Comparison of ENCODE assay signal across 8 mouse cellular contexts in genomic region chr4:154636721-154637311, GRCm38 (mm10). TPM values are rescaled to one million over a fixed set of nuclear protein-coding genes. Genes with fewer than 3 reads are reported as not detected.
DNase-seq lines count a peak whose midpoint lies in the region; ATAC-seq and TF ChIP-seq lines count a peak whose summit lies in the region.

TSS of gene Prdm16 (minus strand) at chr4:154636873.

- DNase-seq in spleen, adult 2 months (ENCODE audit: low read depth in 1 of 2, low spot score in 2 of 2), result no peak
- DNase-seq in spleen, postnatal 36 days (ENCODE audit: low spot score in 2 of 2), result no peak
- DNase-seq in embryo, embryonic 11.5 days (ENCODE audit: low read depth, low spot score), result peak; percentile 59
- DNase-seq in kidney, postnatal 0 days (ENCODE audit: low spot score), result peak; percentile 47
- peak; percentile 52 for DNase-seq in lung, postnatal 25 days (ENCODE audit: low spot score)
- peak; percentile 71 for DNase-seq in testis, postnatal 14 days (ENCODE audit: low spot score)
- DNase-seq in cerebellum, adult 11-12 months, result no peak

- TF ChIP-seq POLR2A in spleen, adult 2 months (IDR thresholded peaks at IDR 0.05; ENCODE audit: low read depth, low read length), result no peak

- peaks cover 2% of the 10 kb centered on the region; the same call in 1 of the 2 replicates for H3K4me1 ChIP-seq in spleen, adult 2 months (ENCODE audit: control insufficient read depth, insufficient read depth, insufficient read length)
- H3K4me1 ChIP-seq in heart, embryonic 15.5 days (replicated peaks), result peaks cover 23% of the 10 kb centered on the region
- peaks cover 12% of the 10 kb centered on the region; the same call in 1 of the 2 replicates for H3K4me1 ChIP-seq in kidney, postnatal 0 days (replicated peaks; ENCODE audit: insufficient read depth, low read length)

- H3K9ac ChIP-seq in heart, embryonic 15.5 days, result peak within 1 kb of the TSS; percentile 77
- peak within 1 kb of the TSS; percentile 81 for H3K9ac ChIP-seq in kidney, postnatal 0 days (ENCODE audit: low read depth, low read length)

- H3K27ac ChIP-seq in spleen, adult 2 months (ENCODE audit: insufficient read depth, low read length), result no peak within 1 kb of the TSS
- H3K27ac ChIP-seq in heart, embryonic 15.5 days, result peak within 1 kb of the TSS; percentile 92
- H3K27ac ChIP-seq in kidney, postnatal 0 days, result peak within 1 kb of the TSS; percentile 87

- peak; percentile 43 for ATAC-seq in heart, embryonic 15.5 days (replicated peaks; ENCODE audit: insufficient number of reproducible peaks, insufficient read depth, low FRiP score, low read depth)
- peak; percentile 31; the same call in 1 of the 2 replicates for ATAC-seq in kidney, postnatal 0 days (replicated peaks; ENCODE audit: low FRiP score, low read depth)

- H3K27me3 ChIP-seq in spleen, adult 2 months (ENCODE audit: control insufficient read depth, insufficient read depth, low read length), result peaks cover 22% of the 10 kb centered on the region
- peaks cover 74% of the 10 kb centered on the region for H3K27me3 ChIP-seq in heart, embryonic 15.5 days
- peaks cover 74% of the 10 kb centered on the region for H3K27me3 ChIP-seq in kidney, postnatal 0 days (ENCODE audit: insufficient read depth, low read length)

- H3K4me3 ChIP-seq in spleen, adult 2 months (ENCODE audit: extremely low read depth, insufficient read depth, insufficient read length), result peak within 1 kb of the TSS; percentile 47
- H3K4me3 ChIP-seq in heart, embryonic 15.5 days, result peak within 1 kb of the TSS; percentile 76
- H3K4me3 ChIP-seq in kidney, postnatal 0 days (replicated peaks; ENCODE audit: low read depth, low read length), result peak within 1 kb of the TSS; percentile 74

- no peaks in the 10 kb centered on the region for H3K9me3 ChIP-seq in heart, embryonic 15.5 days (replicated peaks)
- no peaks in the 10 kb centered on the region for H3K9me3 ChIP-seq in kidney, postnatal 0 days (replicated peaks; ENCODE audit: low read length)

- WGBS in spleen, adult 2 months, result under 1% methylated on average over 47 of the region's 47 CpGs
- whole genome bisulfite sequencing in heart, embryonic 15.5 days, result under 1% methylated on average over 47 of the region's 47 CpGs
- under 1% methylated on average over 47 of the region's 47 CpGs for WGBS in kidney, postnatal 0 days

- no peaks in the 10 kb centered on the region for H3K36me3 ChIP-seq in spleen, adult 2 months (ENCODE audit: control insufficient read depth, insufficient read depth, low read length)
- H3K36me3 ChIP-seq in heart, embryonic 15.5 days, result no peaks in the 10 kb centered on the region
- no peaks in the 10 kb centered on the region for H3K36me3 ChIP-seq in kidney, postnatal 0 days (ENCODE audit: insufficient read depth, low read length)

- TF ChIP-seq CTCF in spleen, adult 2 months (IDR thresholded peaks at IDR 0.05; ENCODE audit: extremely low read depth, insufficient read depth, insufficient read length, insufficient replicate concordance), result no peak
- TF ChIP-seq CTCF in kidney, postnatal 0 days (IDR thresholded peaks at IDR 0.05; ENCODE audit: low read depth), result no peak

- peak within 1 kb of the TSS; percentile 85 for H3K4me2 ChIP-seq in heart, embryonic 15.5 days
- peak within 1 kb of the TSS; percentile 63 for H3K4me2 ChIP-seq in kidney, postnatal 0 days (ENCODE audit: low read length)

RNA-seq across cellular contexts. Expression of gene Prdm16, which starts in this region (rescaled TPM):
- 2.0 and 4.0 TPM in 2 replicates for polyA plus RNA-seq in spleen, adult 2 months (2012; rRNA removed)
- 18.6 and 20.9 TPM in 2 replicates for polyA plus RNA-seq in heart, embryonic 15.5 days (2015; fragmentation: Nextera tagmentation; extraction: Ambion mirVana)
- polyA plus RNA-seq in kidney, postnatal 0 days (2015; fragmentation: Nextera tagmentation; extraction: Ambion mirVana), result 19.0 and 22.5 TPM in 2 replicates

Comparison
In these comparisons a context has a peak if more than half of its experiments do, and no peak if none do; other contexts are left out.
1. DNase-seq: peak in embryo, embryonic 11.5 days (single experiment), kidney, postnatal 0 days (single experiment), lung, postnatal 25 days (single experiment) and testis, postnatal 14 days (single experiment); none in spleen, adult 2 months (0 of 2), spleen, postnatal 36 days (0 of 2) and cerebellum, adult 11-12 months (single experiment).
2. Peak in every context shown above with its lines, with median percentiles within 50 percentile points of each other: H3K4me3 ChIP-seq.